Mouse (Mus musculus): ENCODE data around the gene Wap. TPM values are rescaled to one million over a fixed set of nuclear protein-coding genes. Genes with fewer than 3 reads are reported as not detected.
A peak's percentile ranks its signal among the peaks of the same experiment; 100 is the strongest.

Gene Wap
- polyA plus RNA-seq, 1 experiment from 2014 or later: not detected

GRCm38 (mm10) chr11:6625478-6626387 lies 12.7 kb downstream of the Wap start, which contains the start of gene Tbrg4:
TSS of gene Tbrg4 (minus strand) at chr11:6626067.
- Histone ChIP-seq H3K4me2 (ENCODE audit: low read depth, low read length) (peak within 1 kb of the TSS; percentile 89), H3K4me1 (ENCODE audit: insufficient read depth) (peaks cover 34% of the 10 kb centered on the region), H3K36me3 (replicated peaks; ENCODE audit: insufficient read depth, low read length) (peaks cover 22% of the 10 kb centered on the region), H3K9ac (replicated peaks) (peak within 1 kb of the TSS; percentile 78), H3K27ac (ENCODE audit: low read depth) (peak within 1 kb of the TSS; percentile 94), H3K9me3 (ENCODE audit: low read length) (no peaks in the 10 kb centered on the region), H3K27me3 (ENCODE audit: insufficient read depth, low read length) (no peaks in the 10 kb centered on the region), H3K4me3 (ENCODE audit: low read depth, low read length) (peak within 1 kb of the TSS; percentile 85)
- DNase-seq (peak; percentile 94), ATAC-seq (peak; percentile 94)
- under 1% methylated on average over 65 of the region's 66 CpGs for WGBS (ENCODE audit: insufficient replicate concordance)
- TF ChIP-seq CTCF (IDR thresholded peaks at IDR 0.05; ENCODE audit: low read depth) (no peak), EP300 (IDR thresholded peaks at IDR 0.05; ENCODE audit: low read depth) (no peak; the same call in 1 of the 2 replicates)

GRCm38 (mm10) chr11:6624619-6625382 lies 13.6 kb downstream of the Wap start:
- Histone ChIP-seq H3K4me1 (ENCODE audit: insufficient read depth) (peaks cover 34% of the 10 kb centered on the region), H3K9ac (replicated peaks) (peak overlapping the region; percentile 78), H3K27me3 (ENCODE audit: insufficient read depth, low read length) (no peaks in the 10 kb centered on the region), H3K9me3 (ENCODE audit: low read length) (no peaks in the 10 kb centered on the region), H3K27ac (ENCODE audit: low read depth) (peak overlapping the region; percentile 94; the same call in 1 of the 2 replicates), H3K4me3 (ENCODE audit: low read depth, low read length) (peak overlapping the region; percentile 85), H3K4me2 (ENCODE audit: low read depth, low read length) (peak overlapping the region; percentile 89), H3K36me3 (replicated peaks; ENCODE audit: insufficient read depth, low read length) (peaks cover 31% of the 10 kb centered on the region)
- WGBS (ENCODE audit: insufficient replicate concordance): 43% methylated on average over 14 of the region's 14 CpGs
- TF ChIP-seq CTCF (IDR thresholded peaks at IDR 0.05; ENCODE audit: low read depth): no peak
- TF ChIP-seq EP300 (IDR thresholded peaks at IDR 0.05; ENCODE audit: low read depth): no peak
- ATAC-seq (no peak), DNase-seq (no peak)

- no peaks in the 10 kb centered on the region for H3K27me3 ChIP-seq (ENCODE audit: insufficient read depth, low read length)
- peaks cover 42% of the 10 kb centered on the region for H3K36me3 ChIP-seq (replicated peaks; ENCODE audit: insufficient read depth, low read length)
- TF ChIP-seq EP300 (IDR thresholded peaks at IDR 0.05; ENCODE audit: low read depth) (no peak), CTCF (IDR thresholded peaks at IDR 0.05; ENCODE audit: low read depth) (no peak)
- no peaks in the 10 kb centered on the region for H3K9me3 ChIP-seq (ENCODE audit: low read length)
- peak; percentile 24 for DNase-seq
- peak overlapping the region; percentile 85 for H3K4me3 ChIP-seq (ENCODE audit: low read depth, low read length)
- H3K4me1 ChIP-seq (ENCODE audit: insufficient read depth): peaks cover 32% of the 10 kb centered on the region
- ATAC-seq: no peak
- 56% methylated on average over 10 of the region's 10 CpGs for WGBS (ENCODE audit: insufficient replicate concordance)
- H3K4me2 ChIP-seq (ENCODE audit: low read depth, low read length): peak overlapping the region; percentile 89
- H3K27ac ChIP-seq (ENCODE audit: low read depth): peak overlapping the region; percentile 94
- H3K9ac ChIP-seq (replicated peaks): peak overlapping the region; percentile 78
Observed at GRCm38 (mm10) chr11:6623704-6624103, 14.7 kb downstream of the Wap start.

GRCm38 (mm10) chr11:6615250-6616205 lies 22.9 kb downstream of the Wap start:
- no peak overlapping the region for H3K9ac ChIP-seq (replicated peaks)
- H3K27ac ChIP-seq (ENCODE audit: low read depth): peak overlapping the region; percentile 60
- no peak overlapping the region for H3K4me2 ChIP-seq (ENCODE audit: low read depth, low read length)
- H3K36me3 ChIP-seq (replicated peaks; ENCODE audit: insufficient read depth, low read length): peaks cover 78% of the 10 kb centered on the region
- H3K4me3 ChIP-seq (ENCODE audit: low read depth, low read length): no peak overlapping the region
- WGBS (ENCODE audit: insufficient replicate concordance): 75% methylated on average over 12 of the region's 12 CpGs
- H3K27me3 ChIP-seq (ENCODE audit: insufficient read depth, low read length): no peaks in the 10 kb centered on the region
- peak; percentile 33 for DNase-seq
- H3K4me1 ChIP-seq (ENCODE audit: insufficient read depth): no peaks in the 10 kb centered on the region
- no peak for TF ChIP-seq EP300 (IDR thresholded peaks at IDR 0.05; ENCODE audit: low read depth)
- no peak for TF ChIP-seq CTCF (IDR thresholded peaks at IDR 0.05; ENCODE audit: low read depth)
- ATAC-seq: peak; percentile 42
- no peaks in the 10 kb centered on the region for H3K9me3 ChIP-seq (ENCODE audit: low read length)

GRCm38 (mm10) chr11:6605491-6606399 lies 32.7 kb downstream of the Wap start, which contains the start of gene Nacad:
TSS of gene Nacad (minus strand) at chr11:6606053.
- Histone ChIP-seq H3K4me3 (ENCODE audit: low read depth, low read length) (peak within 1 kb of the TSS; percentile 19), H3K4me2 (ENCODE audit: low read depth, low read length) (peak within 1 kb of the TSS; percentile 54), H3K36me3 (replicated peaks; ENCODE audit: insufficient read depth, low read length) (0 out of 2 replicates have a peak, but pooled peaks cover 2% of the 10 kb centered on the region), H3K27ac (ENCODE audit: low read depth) (no peak within 1 kb of the TSS), H3K27me3 (ENCODE audit: insufficient read depth, low read length) (peaks cover 37% of the 10 kb centered on the region), H3K9me3 (ENCODE audit: low read length) (no peaks in the 10 kb centered on the region), H3K4me1 (ENCODE audit: insufficient read depth) (peaks cover 9% of the 10 kb centered on the region; the same call in 1 of the 2 replicates), H3K9ac (replicated peaks) (no peak within 1 kb of the TSS)
- 0 out of 2 replicates have a peak, but pooled peaks have one; percentile 45 for ATAC-seq
- peak; percentile 23 for DNase-seq
- 10% methylated on average over 37 of the region's 41 CpGs for WGBS (ENCODE audit: insufficient replicate concordance)
- no peak for TF ChIP-seq EP300 (IDR thresholded peaks at IDR 0.05; ENCODE audit: low read depth)
- TF ChIP-seq CTCF (IDR thresholded peaks at IDR 0.05; ENCODE audit: low read depth): no peak
